Mouse (Mus musculus): Measurements from ENCODE around the gene 9130230L23Rik. TPM values are rescaled to one million over a fixed set of nuclear protein-coding genes. Genes with fewer than 3 reads are reported as not detected.

The 9130230L23Rik gene
- total and polyA plus RNA-seq, 2 experiments from 2014 or later: not detected

DNA sequence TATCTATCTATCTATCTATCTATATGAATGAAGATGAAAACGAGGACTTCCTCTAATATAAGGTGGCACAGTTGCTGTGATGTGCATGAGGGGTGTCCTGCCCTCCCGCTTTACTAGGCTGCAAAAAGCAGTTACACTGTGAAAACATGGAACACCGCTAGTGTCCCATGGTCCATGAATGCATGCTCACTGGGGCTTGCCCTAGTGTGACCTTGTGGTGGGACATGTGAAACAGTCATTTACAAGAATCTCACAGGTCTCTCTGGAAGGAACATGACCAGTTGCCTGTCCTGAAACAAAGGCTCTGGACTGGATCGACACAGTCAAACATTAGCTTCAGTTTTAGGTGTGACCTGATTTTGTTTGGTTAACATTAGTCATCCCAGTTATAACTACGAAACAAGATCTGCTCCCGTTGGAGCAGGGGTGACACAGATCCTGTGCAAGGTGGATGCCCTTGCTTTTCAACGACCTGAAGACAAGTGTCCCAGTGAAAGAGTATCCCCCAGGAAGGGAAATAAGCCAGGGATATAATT lies 36.7 kb upstream of the 9130230L23Rik start:
- Histone ChIP-seq H3K36me3 (ENCODE audit: insufficient read depth) (no peaks in the 10 kb centered on the region), H3K4me1 (ENCODE audit: insufficient read depth) (peaks cover 9% of the 10 kb centered on the region; the same call in 1 of the 2 replicates), H3K4me2 (ENCODE audit: low read depth) (no peak overlapping the region), H3K27me3 (ENCODE audit: insufficient read depth, low read length) (no peaks in the 10 kb centered on the region), H3K27ac (ENCODE audit: low read depth, low read length) (no peak overlapping the region), H3K9me3 (ENCODE audit: low read length) (no peaks in the 10 kb centered on the region), H3K4me3 (ENCODE audit: low read depth, low read length) (no peak overlapping the region), H3K9ac (no peak overlapping the region)
- no peak for DNase-seq
- ATAC-seq: no peak
- WGBS: 91% methylated on average over 7 of the region's 7 CpGs
- no peak for TF ChIP-seq CTCF (IDR thresholded peaks at IDR 0.05; ENCODE audit: low read depth)

DNA sequence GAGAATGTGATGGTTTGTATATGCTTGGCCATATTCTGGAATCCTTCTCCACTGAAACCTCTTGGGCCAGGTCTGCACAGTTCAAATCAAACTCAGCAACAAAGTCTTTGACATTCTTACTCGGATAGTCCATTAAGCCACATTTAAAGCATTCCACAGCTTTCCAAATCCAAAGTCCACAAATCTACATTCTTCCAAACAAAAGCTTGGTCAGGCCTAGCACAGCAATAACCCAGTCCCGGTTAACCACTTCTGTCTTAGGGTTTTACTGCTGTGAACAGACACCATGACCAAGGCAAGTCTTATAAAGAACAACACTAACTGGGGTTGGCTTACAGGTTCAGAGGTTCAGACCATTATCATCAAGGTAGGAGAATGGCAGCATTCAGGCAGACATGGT lies 35.7 kb upstream of the 9130230L23Rik start:
- Histone ChIP-seq H3K36me3 (ENCODE audit: insufficient read depth) (no peaks in the 10 kb centered on the region), H3K9ac (no peak overlapping the region), H3K4me3 (ENCODE audit: low read depth, low read length) (no peak overlapping the region), H3K4me2 (ENCODE audit: low read depth) (no peak overlapping the region), H3K4me1 (ENCODE audit: insufficient read depth) (peaks cover 10% of the 10 kb centered on the region; the same call in 1 of the 2 replicates), H3K27me3 (ENCODE audit: insufficient read depth, low read length) (no peaks in the 10 kb centered on the region), H3K27ac (ENCODE audit: low read depth, low read length) (no peak overlapping the region), H3K9me3 (ENCODE audit: low read length) (no peaks in the 10 kb centered on the region)
- 87% methylated on average over 2 of the region's 2 CpGs for WGBS
- no peak for DNase-seq
- no peak for TF ChIP-seq CTCF (IDR thresholded peaks at IDR 0.05; ENCODE audit: low read depth)
- no peak for ATAC-seq

DNA sequence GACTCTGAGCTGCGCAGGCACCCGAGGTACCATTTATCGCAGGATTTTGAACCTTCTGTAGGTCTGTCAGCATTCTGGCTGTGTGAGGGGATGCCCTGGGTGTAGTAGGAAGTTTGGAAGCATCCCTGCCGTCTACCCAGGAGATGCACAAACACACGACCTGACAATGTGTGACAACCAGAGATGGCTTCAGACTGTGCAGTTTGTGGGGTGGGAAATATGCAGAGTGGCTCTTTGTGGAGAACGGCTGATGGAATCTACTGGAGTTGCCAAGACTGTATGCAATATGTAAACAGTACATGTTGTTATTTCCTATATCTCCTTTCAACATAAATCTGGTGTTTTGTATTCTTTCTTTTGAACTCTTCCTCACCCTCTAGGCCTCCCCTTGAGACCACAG lies 33.0 kb upstream of the 9130230L23Rik start:
- Histone ChIP-seq H3K4me2 (ENCODE audit: low read depth) (no peak overlapping the region), H3K4me1 (ENCODE audit: insufficient read depth) (peaks cover 10% of the 10 kb centered on the region; the same call in 1 of the 2 replicates), H3K27me3 (ENCODE audit: insufficient read depth, low read length) (no peaks in the 10 kb centered on the region), H3K27ac (ENCODE audit: low read depth, low read length) (no peak overlapping the region), H3K9ac (no peak overlapping the region), H3K9me3 (ENCODE audit: low read length) (no peaks in the 10 kb centered on the region), H3K36me3 (ENCODE audit: insufficient read depth) (no peaks in the 10 kb centered on the region), H3K4me3 (ENCODE audit: low read depth, low read length) (no peak overlapping the region)
- DNase-seq (no peak), ATAC-seq (peak; percentile 56)
- 37% methylated on average over 6 of the region's 6 CpGs for WGBS
- TF ChIP-seq CTCF (IDR thresholded peaks at IDR 0.05; ENCODE audit: low read depth): no peak

DNA sequence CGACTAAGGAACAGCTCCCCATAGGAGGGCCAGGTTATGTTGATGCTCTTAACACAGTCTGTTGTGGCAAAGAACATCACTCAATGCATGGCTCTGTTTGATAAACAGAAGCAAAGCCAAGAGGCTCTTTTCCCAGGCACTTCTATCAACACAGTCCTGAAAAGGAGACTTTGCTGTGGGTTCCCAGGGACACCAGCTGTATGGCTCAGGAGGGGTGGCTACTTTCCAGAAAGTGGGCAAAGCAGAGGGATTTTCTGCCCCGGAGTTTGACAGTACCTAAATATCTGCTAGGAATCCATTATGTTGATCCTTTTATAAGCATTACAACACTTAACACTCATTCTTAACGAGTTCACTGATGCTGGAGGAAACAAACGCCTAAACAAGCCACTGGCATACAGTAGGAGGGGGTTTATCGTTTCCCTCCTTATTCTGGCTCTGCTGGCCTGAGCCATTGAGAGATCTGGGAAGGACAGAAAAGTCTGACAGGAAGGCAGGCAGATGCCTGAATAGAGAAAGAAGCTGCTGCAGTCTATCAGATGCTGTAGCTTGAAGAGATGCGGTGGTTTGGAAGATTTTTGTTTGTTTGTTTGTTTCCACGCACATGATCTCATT lies 32.5 kb upstream of the 9130230L23Rik start:
- Histone ChIP-seq H3K9ac (no peak overlapping the region), H3K27ac (ENCODE audit: low read depth, low read length) (no peak overlapping the region), H3K9me3 (ENCODE audit: low read length) (no peaks in the 10 kb centered on the region), H3K36me3 (ENCODE audit: insufficient read depth) (no peaks in the 10 kb centered on the region), H3K4me1 (ENCODE audit: insufficient read depth) (peaks cover 10% of the 10 kb centered on the region; the same call in 1 of the 2 replicates), H3K4me3 (ENCODE audit: low read depth, low read length) (no peak overlapping the region), H3K27me3 (ENCODE audit: insufficient read depth, low read length) (no peaks in the 10 kb centered on the region), H3K4me2 (ENCODE audit: low read depth) (no peak overlapping the region)
- no peak for TF ChIP-seq CTCF (IDR thresholded peaks at IDR 0.05; ENCODE audit: low read depth)
- WGBS: 18% methylated on average over 7 of the region's 7 CpGs
- DNase-seq: peak; percentile 25
- peak; percentile 42 for ATAC-seq

DNA sequence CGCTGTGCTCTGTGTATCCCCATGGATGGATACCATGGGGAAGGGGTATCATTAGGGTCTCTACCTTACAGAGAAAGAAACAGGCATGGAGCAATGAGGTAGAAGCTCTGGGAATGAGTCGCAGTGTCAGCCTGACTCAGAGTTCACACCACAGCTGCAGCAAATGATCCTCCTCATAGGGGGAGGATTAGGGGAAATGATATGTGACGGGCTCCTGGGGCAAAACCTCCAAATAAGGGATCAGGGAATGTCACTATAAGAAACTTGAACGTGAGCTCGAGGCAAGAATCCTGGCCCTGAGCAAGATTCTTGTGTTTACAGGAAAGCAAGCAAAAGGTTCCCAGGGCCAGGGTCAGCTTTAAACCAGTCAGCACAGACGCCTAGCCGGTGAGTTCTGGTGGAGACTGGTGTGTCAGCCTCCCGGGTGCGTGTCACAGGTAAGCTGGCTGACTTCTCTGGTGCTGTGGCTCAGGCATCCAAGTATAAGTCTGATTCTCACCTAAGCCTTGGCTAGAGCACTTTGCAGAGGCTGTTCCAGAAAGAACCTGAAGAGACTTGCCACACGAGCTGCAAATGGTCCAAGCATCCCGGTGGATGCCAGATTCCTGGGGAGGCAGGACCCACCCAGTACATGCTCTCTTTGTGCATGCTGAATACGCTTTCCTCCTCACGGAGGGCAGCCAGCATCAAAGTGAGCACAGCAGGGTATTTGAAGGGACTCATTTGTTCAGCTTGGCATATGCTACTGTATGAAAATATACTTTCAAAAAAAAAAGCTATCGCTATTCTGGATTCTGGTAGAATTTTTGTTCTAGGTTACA lies 30.5 kb upstream of the 9130230L23Rik start:
- DNase-seq: no peak
- WGBS: 58% methylated on average over 14 of the region's 14 CpGs
- H3K4me3 ChIP-seq (ENCODE audit: low read depth, low read length): no peak overlapping the region

DNA sequence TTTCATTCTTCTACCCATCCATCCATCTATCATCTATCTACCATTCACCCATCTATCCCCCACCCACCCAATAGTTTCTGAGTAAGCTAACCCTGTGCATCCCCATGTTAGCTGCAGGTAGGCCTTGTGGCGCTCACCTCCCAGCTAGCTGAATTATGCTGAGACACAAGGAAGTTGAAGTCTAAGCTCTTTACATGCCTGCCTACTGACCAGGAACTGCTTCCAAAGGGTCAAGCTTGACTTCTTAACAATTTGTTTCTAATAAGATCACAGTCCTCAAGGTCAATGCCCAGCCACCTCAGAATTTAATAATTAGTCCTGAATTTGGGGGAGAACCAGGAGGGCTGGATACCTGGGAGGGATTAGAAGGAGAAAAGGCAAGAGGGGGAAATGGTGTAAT lies 28.7 kb upstream of the 9130230L23Rik start:
- ATAC-seq: no peak

More for the DNA sequence above, 30.5 kb upstream of the 9130230L23Rik start:
- no peak for TF ChIP-seq CTCF (IDR thresholded peaks at IDR 0.05; ENCODE audit: low read depth)
- H3K27me3 ChIP-seq (ENCODE audit: insufficient read depth, low read length): no peaks in the 10 kb centered on the region
- H3K27ac ChIP-seq (ENCODE audit: low read depth, low read length): no peak overlapping the region
- no peaks in the 10 kb centered on the region for H3K9me3 ChIP-seq (ENCODE audit: low read length)
- H3K4me1 ChIP-seq (ENCODE audit: insufficient read depth): peaks cover 10% of the 10 kb centered on the region; the same call in 1 of the 2 replicates
- no peak overlapping the region for H3K4me2 ChIP-seq (ENCODE audit: low read depth)
- H3K36me3 ChIP-seq (ENCODE audit: insufficient read depth): no peaks in the 10 kb centered on the region
- no peak overlapping the region for H3K9ac ChIP-seq
- ATAC-seq: no peak

DNA sequence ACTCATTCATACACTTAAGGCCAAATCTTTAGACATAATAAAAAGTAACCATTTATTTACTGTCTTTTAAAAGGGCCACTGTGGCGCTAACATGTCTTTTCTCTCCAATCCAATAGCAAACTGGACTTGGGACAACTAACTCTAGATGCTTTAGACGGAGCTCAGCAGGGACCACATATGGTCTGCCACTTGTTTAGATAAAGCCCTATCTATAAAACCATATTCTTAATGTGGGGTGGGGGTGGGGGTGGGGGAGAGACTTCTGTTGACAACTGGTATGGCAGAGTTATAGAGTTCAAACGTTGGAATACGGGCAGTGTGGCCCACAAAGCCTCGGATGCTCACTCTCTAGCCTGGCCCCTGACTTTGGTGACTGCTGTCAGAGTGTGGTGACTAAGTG lies 27.6 kb upstream of the 9130230L23Rik start:
- peaks cover 10% of the 10 kb centered on the region; the same call in 1 of the 2 replicates for H3K4me1 ChIP-seq (ENCODE audit: insufficient read depth)
- H3K27me3 ChIP-seq (ENCODE audit: insufficient read depth, low read length): no peaks in the 10 kb centered on the region
- DNase-seq (no peak), ATAC-seq (no peak)
- no peak overlapping the region for H3K4me3 ChIP-seq (ENCODE audit: low read depth, low read length)
- H3K9ac ChIP-seq: no peak overlapping the region
- H3K27ac ChIP-seq (ENCODE audit: low read depth, low read length): no peak overlapping the region
- H3K4me2 ChIP-seq (ENCODE audit: low read depth): no peak overlapping the region
- TF ChIP-seq CTCF (IDR thresholded peaks at IDR 0.05; ENCODE audit: low read depth): no peak
- no peaks in the 10 kb centered on the region for H3K36me3 ChIP-seq (ENCODE audit: insufficient read depth)
- H3K9me3 ChIP-seq (ENCODE audit: low read length): no peaks in the 10 kb centered on the region
- WGBS: 83% methylated on average over 5 of the region's 5 CpGs

More for the DNA sequence above, 28.7 kb upstream of the 9130230L23Rik start:
- DNase-seq: no peak
- H3K27ac ChIP-seq (ENCODE audit: low read depth, low read length): no peak overlapping the region
- H3K4me1 ChIP-seq (ENCODE audit: insufficient read depth): peaks cover 10% of the 10 kb centered on the region; the same call in 1 of the 2 replicates
- no peak for TF ChIP-seq CTCF (IDR thresholded peaks at IDR 0.05; ENCODE audit: low read depth)
- no peaks in the 10 kb centered on the region for H3K27me3 ChIP-seq (ENCODE audit: insufficient read depth, low read length)
- no peaks in the 10 kb centered on the region for H3K9me3 ChIP-seq (ENCODE audit: low read length)
- 91% methylated on average over 1 of the region's 1 CpGs for WGBS
- no peak overlapping the region for H3K9ac ChIP-seq
- H3K4me2 ChIP-seq (ENCODE audit: low read depth): no peak overlapping the region
- no peaks in the 10 kb centered on the region for H3K36me3 ChIP-seq (ENCODE audit: insufficient read depth)
- no peak overlapping the region for H3K4me3 ChIP-seq (ENCODE audit: low read depth, low read length)

Data from forebrain, postnatal 0 days (tissue).